Mouse (Mus musculus) bone marrow, adult 2 months (tissue): ENCODE measurements at regions not wholly inside any gene's neighbourhood (a gene's known extent, or its start where the extent isn't known, plus 50 kb on each side); places are given as distances from the start of the nearest gene placed in this dataset.

ENCODE experiments used
- CTCF ChIP-seq: fragments of 200-500 bp; IDR thresholded peaks from 2 replicates; pipeline ENCODE4 v1.5.1; 2011; ENCODE audit warnings: low read length, control low read depth; ENCODE audit not compliant: control insufficient read depth, insufficient read depth
- POLR2A ChIP-seq: fragments of 200-500 bp; IDR thresholded peaks from 2 replicates; pipeline ENCODE4 v1.6.1; 2011; ENCODE audit warnings: low read depth, mild to moderate bottlenecking, control low read depth, low read length, borderline replicate concordance; ENCODE audit not compliant: control insufficient read depth

GRCm38 (mm10) chr16:93323172-93323571 lies 280.7 kb downstream of the Setd4 start:
- TF ChIP-seq POLR2A: no peak
- TF ChIP-seq CTCF: no peak
